Mouse (Mus musculus) CH12.LX (cell line): ENCODE measurements around the gene Nxph1. TPM values are rescaled to one million over a fixed set of nuclear protein-coding genes. Genes with fewer than 3 reads are reported as not detected.

Experiments used
- DNase-seq: peaks from one replicate; pipeline ENCODE4 v3.0.0-alpha.2; 2013; ENCODE audit errors: extremely low read depth
- H3K27ac ChIP-seq: 2 replicates; pipeline ENCODE4 v1.5.1; 2012; ENCODE audit warnings: low read depth, mild to moderate bottlenecking, control low read depth, moderate library complexity; ENCODE audit not compliant: insufficient read depth
- H3K27me3 ChIP-seq: replicated peaks from 2 replicates; pipeline ENCODE3; 2012; ENCODE audit warnings: inconsistent platforms
- H3K36me3 ChIP-seq, 2 experiments: replicated peaks in 1 of 2; 2 replicates each; pipeline versions ENCODE3 to v1.6.1; 2012; ENCODE audit warnings: inconsistent platforms in 1 of 2, low read length in 1 of 2, mild to moderate bottlenecking in 1 of 2, mixed read lengths in 1 of 2, moderate library complexity in 1 of 2; ENCODE audit not compliant: control insufficient read depth in 1 of 2, insufficient read depth in 1 of 2
- H3K4me1 ChIP-seq, 2 experiments: 2 replicates each; pipeline ENCODE4 v1.6.1; 2012; ENCODE audit warnings: inconsistent platforms in 1 of 2, moderate library complexity in 1 of 2; ENCODE audit not compliant: insufficient read depth in 2 of 2, control insufficient read depth in 1 of 2
- H3K4me2 ChIP-seq: 2 replicates; pipeline ENCODE4 v1.6.1; 2012; ENCODE audit warnings: low read depth, mild to moderate bottlenecking, control low read depth; ENCODE audit not compliant: poor library complexity, insufficient read depth, severe bottlenecking
- H3K4me3 ChIP-seq, 3 experiments: fragments of 150-350 bp in 1 of 3; sonication (generic) in 1 of 3; replicated peaks in 1 of 3; 2 replicates each; pipeline versions ENCODE3 to v1.5.1; 2011 to 2012; ENCODE audit warnings: low read depth in 2 of 3, low read length in 2 of 3, mild to moderate bottlenecking in 2 of 3, moderate library complexity in 2 of 3, control low read depth in 1 of 3, improper control_type of control experiment in 1 of 3, inconsistent platforms in 1 of 3, mixed read lengths in 1 of 3; ENCODE audit not compliant: poor library complexity in 1 of 3
- H3K79me2 ChIP-seq: replicated peaks from 2 replicates; pipeline ENCODE4 v1.6.1; 2012; ENCODE audit warnings: mild to moderate bottlenecking, moderate library complexity; ENCODE audit not compliant: control insufficient read depth, poor library complexity, insufficient read depth, severe bottlenecking; ENCODE audit errors: extremely low read depth
- H3K9ac ChIP-seq: 2 replicates; pipeline ENCODE4 v1.6.1; 2012; ENCODE audit warnings: low read depth, mild to moderate bottlenecking, control low read depth, moderate library complexity; ENCODE audit not compliant: insufficient read depth
- H3K9me3 ChIP-seq: replicated peaks from 2 replicates; pipeline ENCODE3; 2012; ENCODE audit warnings: low read length, inconsistent platforms, mixed read lengths
- BHLHE40 ChIP-seq: IDR thresholded peaks from 2 replicates; pipeline ENCODE4 v1.6.1; 2011; ENCODE audit warnings: mild to moderate bottlenecking, low read depth, low read length, improper control_type of control experiment
- CHD1 ChIP-seq: IDR thresholded peaks from 2 replicates; pipeline ENCODE4 v1.6.1; 2012; ENCODE audit warnings: low read depth, low read length, improper control_type of control experiment, inconsistent platforms
- CTCF ChIP-seq, 2 experiments: IDR thresholded peaks in 1 of 2; conservative IDR thresholded peaks in 1 of 2; 2 replicates each; pipeline ENCODE4 v1.5.1; 2011 to 2012; ENCODE audit warnings: low read depth in 2 of 2, low read length in 2 of 2, improper control_type of control experiment in 1 of 2, inconsistent platforms in 1 of 2, mild to moderate bottlenecking in 1 of 2, moderate library complexity in 1 of 2
- E2F4 ChIP-seq: IDR thresholded peaks from 2 replicates; pipeline ENCODE4 v1.6.1; 2011; ENCODE audit warnings: low read depth, low read length, improper control_type of control experiment; ENCODE audit not compliant: insufficient replicate concordance
- ELF1 ChIP-seq: IDR thresholded peaks from 2 replicates; pipeline ENCODE4 v1.6.1; 2014; ENCODE audit warnings: low read depth, mild to moderate bottlenecking, inconsistent platforms, low read length, improper control_type of control experiment
- EP300 ChIP-seq: IDR thresholded peaks from 2 replicates; pipeline ENCODE4 v1.6.1; 2011; ENCODE audit warnings: low read length, improper control_type of control experiment
- GABPA ChIP-seq: IDR thresholded peaks from 2 replicates; pipeline ENCODE4 v1.6.1; 2012; ENCODE audit warnings: low read depth, low read length, improper control_type of control experiment, inconsistent platforms; ENCODE audit not compliant: insufficient replicate concordance
- IRF4 ChIP-seq: IDR thresholded peaks from 2 replicates; pipeline ENCODE4 v1.6.1; 2014; ENCODE audit warnings: low read depth, mild to moderate bottlenecking, inconsistent platforms, low read length, improper control_type of control experiment
- KAT2A ChIP-seq: IDR thresholded peaks from 2 replicates; pipeline ENCODE4 v1.6.1; 2012; ENCODE audit warnings: low read length, improper control_type of control experiment, inconsistent platforms; ENCODE audit not compliant: insufficient replicate concordance
- MEF2A ChIP-seq: IDR thresholded peaks from 2 replicates; pipeline ENCODE4 v1.6.1; 2014; ENCODE audit warnings: low read depth, mild to moderate bottlenecking, inconsistent platforms, low read length, improper control_type of control experiment, borderline replicate concordance
- MXI1 ChIP-seq: IDR thresholded peaks from 2 replicates; pipeline ENCODE4 v1.6.1; 2011; ENCODE audit warnings: mild to moderate bottlenecking, low read depth, low read length, improper control_type of control experiment
- MYC ChIP-seq: IDR thresholded peaks from 2 replicates; pipeline ENCODE4 v1.6.1; 2011; ENCODE audit warnings: low read depth, mild to moderate bottlenecking, improper control_type of control experiment, low read length
- POLR2AphosphoS2 ChIP-seq: IDR thresholded peaks from 2 replicates; pipeline ENCODE4 v1.6.1; 2011; ENCODE audit warnings: low read depth, low read length, improper control_type of control experiment
- RCOR1 ChIP-seq: conservative IDR thresholded peaks from 2 replicates; pipeline ENCODE4 v1.6.1; 2012; ENCODE audit warnings: low read depth, mild to moderate bottlenecking, inconsistent platforms, low read length, improper control_type of control experiment
- SIN3A ChIP-seq: IDR thresholded peaks from 2 replicates; pipeline ENCODE4 v1.6.1; 2012; ENCODE audit warnings: low read length, improper control_type of control experiment, inconsistent platforms
- TCF12 ChIP-seq: IDR thresholded peaks from 2 replicates; pipeline ENCODE4 v1.6.1; 2014; ENCODE audit warnings: low read depth, mild to moderate bottlenecking, inconsistent platforms, low read length, improper control_type of control experiment
- ZC3H11A ChIP-seq: IDR thresholded peaks from 2 replicates; pipeline ENCODE4 v1.6.1; 2012; ENCODE audit warnings: low read depth, mild to moderate bottlenecking, inconsistent platforms, low read length, improper control_type of control experiment
- ZKSCAN1 ChIP-seq: IDR thresholded peaks from 2 replicates; pipeline ENCODE4 v1.6.1; 2012; ENCODE audit warnings: low read depth, inconsistent platforms, low read length, improper control_type of control experiment, borderline replicate concordance
- ZNF384 ChIP-seq: IDR thresholded peaks from 2 replicates; pipeline ENCODE4 v1.6.1; 2012; ENCODE audit warnings: low read depth, low read length, improper control_type of control experiment, inconsistent platforms
- dilution Hi-C: fragments of 300-500 bp; cut with MboI; formaldehyde crosslinking; loops from 2 replicates; pipeline ENCODE4 v1.14.3; 2020; ENCODE audit warnings: low sequenced_read_pairs; ENCODE audit not compliant: extremely low pct_unique_long_range_greater_than_20kb, extremely low pct_ligation_motif_present
- in situ Hi-C: fragments of 300-500 bp; cut with MboI; formaldehyde crosslinking; loops from 3 replicates; pipeline ENCODE4 v1.14.3; 2019; ENCODE audit warnings: low sequenced_read_pairs, low pct_ligation_motif_present, low pct_unique_long_range_greater_than_20kb, mixed read lengths
- polyA plus RNA-seq: library from polyadenylated mRNA; unstranded; fragments of >175 nt; gene quantifications from 2 replicates; pipeline ENCODE4 v1.2.1, GENCODE M21; 2012; ENCODE audit warnings: low read depth; ENCODE audit not compliant: insufficient read length
- total RNA-seq, 2 experiments: library from RNA; depleted of rRNA; stranded (reverse); fragments of 300-350 nt in 1 of 2; fragments of >200 nt in 1 of 2; gene quantifications; 2 replicates each; pipeline ENCODE4 v1.2.3; 2012 to 2014

Gene Nxph1
- total and polyA plus RNA-seq, 3 experiments, result not detected

- Histone ChIP-seq H3K9ac (no peak overlapping the region), H3K4me2 (no peak overlapping the region), H3K4me3 (no peak overlapping the region), H3K79me2 (no peaks in the 10 kb centered on the region), H3K9me3 (no peaks in the 10 kb centered on the region), H3K27me3 (no peaks in the 10 kb centered on the region), H3K4me1 (no peaks in the 10 kb centered on the region), H3K36me3 (no peaks in the 10 kb centered on the region), H3K27ac (no peak overlapping the region)
- no peak for DNase-seq
- in situ Hi-C loops (no loop called here), dilution Hi-C loops (no loop called here)
- TF ChIP-seq SIN3A (no peak), RCOR1 (no peak), ELF1 (no peak), E2F4 (no peak), TCF12 (no peak), EP300 (no peak), IRF4 (no peak), MYC (no peak), ZNF384 (no peak), POLR2AphosphoS2 (no peak), CTCF (conservative IDR thresholded peaks at IDR 0.05 in 1 of 2, IDR thresholded peaks at IDR 0.05 in 1 of 2; ENCODE audit: low read depth in 2 of 2, low read length in 2 of 2) (no peak), BHLHE40 (no peak), MXI1 (no peak)
Observed at GRCm38 (mm10) chr6:9077793-9078689, 129.8 kb downstream of the Nxph1 start.

GRCm38 (mm10) chr6:9083851-9084250, 135.6 kb downstream of the Nxph1 start:
- no peaks in the 10 kb centered on the region for H3K27me3 ChIP-seq
- no peak overlapping the region for H3K4me3 ChIP-seq
- no peaks in the 10 kb centered on the region for H3K4me1 ChIP-seq
- H3K27ac ChIP-seq, result no peak overlapping the region
- H3K9me3 ChIP-seq, result no peaks in the 10 kb centered on the region
- TF ChIP-seq KAT2A, result no peak
- TF ChIP-seq ZKSCAN1, result no peak
- no peak for TF ChIP-seq ZC3H11A
- TF ChIP-seq BHLHE40, result no peak
- TF ChIP-seq GABPA, result no peak
- TF ChIP-seq CHD1, result no peak
- no peak for TF ChIP-seq MEF2A
- TF ChIP-seq CTCF (conservative IDR thresholded peaks at IDR 0.05 in 1 of 2, IDR thresholded peaks at IDR 0.05 in 1 of 2; ENCODE audit: low read depth in 2 of 2, low read length in 2 of 2), result no peak
- no peaks in the 10 kb centered on the region for H3K36me3 ChIP-seq
- no peak overlapping the region for H3K4me2 ChIP-seq
- in situ Hi-C loops, result no loop called here
- DNase-seq, result no peak
- dilution Hi-C loops, result no loop called here
- no peaks in the 10 kb centered on the region for H3K79me2 ChIP-seq
- no peak overlapping the region for H3K9ac ChIP-seq
